Comparison of ENCODE assay signal across 17 mouse cellular contexts in genomic region chr1:21486266-21486665, GRCm38 (mm10).
"Had no signal": no experiment of that assay in that cellular context is flagged by ENCODE, and none has a peak within 500 bp of the region (broad histone marks: within the 10 kb centered on the region; RNA-seq: fewer than 3 reads in every experiment).

No protein-coding gene starts in this region.

- H3K4me3 ChIP-seq: limb, embryonic 13.5 days; liver, embryonic 15.5 days; midbrain, embryonic 15.5 days; neural tube, embryonic 12.5 days; stomach, embryonic 15.5 days had no signal

- H3K9me3 ChIP-seq: liver, embryonic 15.5 days; midbrain, embryonic 15.5 days; neural tube, embryonic 12.5 days; stomach, embryonic 15.5 days had no signal

- H3K4me2 ChIP-seq: limb, embryonic 13.5 days; liver, embryonic 11.5 days; liver, embryonic 15.5 days; midbrain, embryonic 11.5 days; midbrain, embryonic 15.5 days; neural tube, embryonic 12.5 days; stomach, embryonic 15.5 days had no signal

- H3K27ac ChIP-seq: limb, embryonic 13.5 days; liver, embryonic 15.5 days; midbrain, embryonic 15.5 days; neural tube, embryonic 12.5 days; stomach, embryonic 15.5 days had no signal

- H3K36me3 ChIP-seq: limb, embryonic 13.5 days; liver, embryonic 15.5 days; midbrain, embryonic 15.5 days; neural tube, embryonic 12.5 days; stomach, embryonic 15.5 days had no signal

- H3K9ac ChIP-seq: limb, embryonic 13.5 days; liver, embryonic 15.5 days; midbrain, embryonic 15.5 days; neural tube, embryonic 12.5 days; stomach, embryonic 15.5 days had no signal

- ATAC-seq: lung, postnatal 0 days; midbrain, embryonic 15.5 days had no signal

- DNase-seq: kidney, adult 11 months; kidney, postnatal 36 days; layer of hippocampus, adult 9-11 months; layer of hippocampus, postnatal 36 days; lung, adult 2 months; lung, postnatal 4 days; spleen, adult 18-20 months; thymus, adult 2 months; thymus, postnatal 36 days had no signal

- H3K4me1 ChIP-seq: limb, embryonic 13.5 days; liver, embryonic 15.5 days; midbrain, embryonic 15.5 days; neural tube, embryonic 12.5 days; stomach, embryonic 15.5 days had no signal

- H3K27me3 ChIP-seq: limb, embryonic 13.5 days; liver, embryonic 15.5 days; midbrain, embryonic 15.5 days; neural tube, embryonic 12.5 days; stomach, embryonic 15.5 days had no signal
